Mouse (Mus musculus) forebrain, embryonic 10.5 days (tissue): ENCODE measurements around the gene Syngr2. TPM values are rescaled to one million over a fixed set of nuclear protein-coding genes. Genes with fewer than 3 reads are reported as not detected.
"Not testable (repeated sequence)": the region's sequence is repeated elsewhere in the genome, so short reads cannot be mapped to it uniquely, and the experiment has no call there.

Source experiments
- DNase-seq: peaks from one replicate; pipeline ENCODE4 v3.0.0-alpha.2; 2017; ENCODE audit warnings: low spot score; ENCODE audit errors: extremely low spot score
- H3K27ac ChIP-seq: fragments of 300-500 bp; sonication (generic); 2 replicates; pipeline ENCODE4 v1.5.1; 2016; ENCODE audit warnings: mild to moderate bottlenecking
- H3K27me3 ChIP-seq: fragments of 300-500 bp; sonication (generic); 2 replicates; pipeline ENCODE4 v1.6.1; 2016; ENCODE audit warnings: mild to moderate bottlenecking; ENCODE audit not compliant: poor library complexity, severe bottlenecking
- H3K36me3 ChIP-seq: fragments of 300-500 bp; sonication (generic); replicated peaks from 2 replicates; pipeline ENCODE4 v1.6.1; 2016; ENCODE audit warnings: mild to moderate bottlenecking, moderate library complexity
- H3K4me1 ChIP-seq: fragments of 300-500 bp; sonication (generic); 2 replicates; pipeline ENCODE4 v1.6.1; 2016
- H3K4me3 ChIP-seq: fragments of 300-500 bp; sonication (generic); 2 replicates; pipeline ENCODE4 v1.5.1; 2016; ENCODE audit warnings: mild to moderate bottlenecking, moderate library complexity
- H3K9me3 ChIP-seq: fragments of 300-500 bp; sonication (generic); 2 replicates; pipeline ENCODE4 v1.6.1; 2016; ENCODE audit warnings: mild to moderate bottlenecking, moderate library complexity
- WGBS: fragments of 180-500 bp; shearing (Covaris S2); methylation state at CpG from one replicate; pipeline ENCODE4 v1.1.7; 2016; 5-methylcytosine and 5-hydroxymethylcytosine counted together
- polyA plus RNA-seq: library from polyadenylated mRNA; unstranded; fragments of >200 nt; fragmentation: Nextera tagmentation; extraction: Ambion mirVana; gene quantifications from 2 replicates; pipeline ENCODE4 v1.2.1, GENCODE M21; 2016

Gene Syngr2
- polyA plus RNA-seq, 1 experiment from 2014 or later: 38.0 TPM

- Histone ChIP-seq H3K4me3 (peak overlapping the region; percentile 27; the same call in 1 of the 2 replicates), H3K4me1 (peaks cover 21% of the 10 kb centered on the region), H3K9me3 (no peaks in the 10 kb centered on the region), H3K27me3 (peaks cover 7% of the 10 kb centered on the region), H3K27ac (no peak overlapping the region), H3K36me3 (no peaks in the 10 kb centered on the region)
- WGBS: 72% methylated on average over 5 of the region's 5 CpGs
- DNase-seq: no peak
These were observed 10.3 kb upstream of the Syngr2 start for GRCm38 (mm10) chr11:117799174-117799573.

- Histone ChIP-seq H3K4me3 (no peak overlapping the region), H3K27ac (no peak overlapping the region), H3K9me3 (no peaks in the 10 kb centered on the region), H3K27me3 (peaks cover 6% of the 10 kb centered on the region; the same call in 1 of the 2 replicates), H3K4me1 (peaks cover 20% of the 10 kb centered on the region), H3K36me3 (no peaks in the 10 kb centered on the region)
- DNase-seq: no peak
- WGBS: 90% methylated on average over 7 of the region's 7 CpGs
These were observed 9.4 kb upstream of the Syngr2 start for GRCm38 (mm10) chr11:117800038-117800437.

GRCm38 (mm10) chr11:117801650-117802049, 7.8 kb upstream of the Syngr2 start:
- no peak overlapping the region for H3K4me3 ChIP-seq
- peaks cover 24% of the 10 kb centered on the region for H3K4me1 ChIP-seq
- WGBS: 82% methylated on average over 7 of the region's 7 CpGs
- H3K36me3 ChIP-seq: no peaks in the 10 kb centered on the region
- peaks cover 10% of the 10 kb centered on the region; the same call in 1 of the 2 replicates for H3K27me3 ChIP-seq
- no peaks in the 10 kb centered on the region for H3K9me3 ChIP-seq
- no peak overlapping the region for H3K27ac ChIP-seq
- DNase-seq: no peak

- H3K4me1 ChIP-seq: peaks cover 10% of the 10 kb centered on the region; the same call in 1 of the 2 replicates
- 98% methylated on average over 3 of the region's 3 CpGs for WGBS
- no peaks in the 10 kb centered on the region for H3K9me3 ChIP-seq
- no peak for DNase-seq
- 0 out of 2 replicates have a peak, but pooled peaks cover 4% of the 10 kb centered on the region for H3K27me3 ChIP-seq
- no peak overlapping the region for H3K27ac ChIP-seq
- H3K4me3 ChIP-seq: no peak overlapping the region
- no peaks in the 10 kb centered on the region for H3K36me3 ChIP-seq
These were observed 6.2 kb upstream of the Syngr2 start for GRCm38 (mm10) chr11:117803166-117803688.

GRCm38 (mm10) chr11:117806781-117807180, 2.7 kb upstream of the Syngr2 start:
- H3K9me3 ChIP-seq: no peaks in the 10 kb centered on the region
- peaks cover 5% of the 10 kb centered on the region for H3K36me3 ChIP-seq
- peaks cover 36% of the 10 kb centered on the region for H3K4me1 ChIP-seq
- 93% methylated on average over 6 of the region's 6 CpGs for WGBS
- no peak overlapping the region for H3K27ac ChIP-seq
- 0 out of 2 replicates have a peak, but pooled peaks cover 4% of the 10 kb centered on the region for H3K27me3 ChIP-seq
- DNase-seq: no peak
- no peak overlapping the region for H3K4me3 ChIP-seq

- H3K4me3 ChIP-seq: peak overlapping the region; percentile 92
- WGBS: under 1% methylated on average over 21 of the region's 21 CpGs
These were observed 1.1 kb downstream of the Syngr2 start for GRCm38 (mm10) chr11:117810401-117811046.

GRCm38 (mm10) chr11:117813867-117814266, 4.4 kb downstream of the Syngr2 start:
- H3K36me3 ChIP-seq: peaks cover 76% of the 10 kb centered on the region
- no peaks in the 10 kb centered on the region for H3K27me3 ChIP-seq
- no peak for DNase-seq
- no peaks in the 10 kb centered on the region for H3K9me3 ChIP-seq
- no peak overlapping the region for H3K27ac ChIP-seq
- 86% methylated on average over 5 of the region's 5 CpGs for WGBS
- H3K4me3 ChIP-seq: no peak overlapping the region
- peaks cover 32% of the 10 kb centered on the region for H3K4me1 ChIP-seq

More at GRCm38 (mm10) chr11:117810401-117811046, 1.1 kb downstream of the Syngr2 start:
- H3K4me1 ChIP-seq: peaks cover 32% of the 10 kb centered on the region
- DNase-seq: peak; percentile 82
- H3K27me3 ChIP-seq: 0 out of 2 replicates have a peak, but pooled peaks cover 4% of the 10 kb centered on the region
- H3K27ac ChIP-seq: peak overlapping the region; percentile 85
- peaks cover 42% of the 10 kb centered on the region for H3K36me3 ChIP-seq
- H3K9me3 ChIP-seq: no peaks in the 10 kb centered on the region

- Histone ChIP-seq H3K9me3 (no peaks in the 10 kb centered on the region), H3K4me1 (peaks cover 31% of the 10 kb centered on the region), H3K27ac (no peak overlapping the region), H3K4me3 (no peak overlapping the region), H3K36me3 (peaks cover 85% of the 10 kb centered on the region), H3K27me3 (no peaks in the 10 kb centered on the region)
- WGBS: 94% methylated on average over 6 of the region's 6 CpGs
- DNase-seq: no peak
These were observed 5.4 kb downstream of the Syngr2 start for GRCm38 (mm10) chr11:117814704-117815366.

- H3K9me3 ChIP-seq, H3K4me3 ChIP-seq, H3K27ac ChIP-seq, H3K27me3 ChIP-seq, DNase-seq: not testable (repeated sequence)
- WGBS: 92% methylated on average over 9 of the region's 9 CpGs
- Histone ChIP-seq H3K36me3 (peaks cover 95% of the 10 kb centered on the region), H3K4me1 (peaks cover 21% of the 10 kb centered on the region)
These were observed 6.4 kb downstream of the Syngr2 start for GRCm38 (mm10) chr11:117815850-117816249.

GRCm38 (mm10) chr11:117816389-117816996, 7.0 kb downstream of the Syngr2 start:
- 92% methylated on average over 13 of the region's 13 CpGs for whole genome bisulfite sequencing
- H3K9me3 ChIP-seq: no peaks in the 10 kb centered on the region
- H3K36me3 ChIP-seq: peaks cover 100% of the 10 kb centered on the region
- no peak for DNase-seq
- H3K4me3 ChIP-seq: no peak overlapping the region
- no peaks in the 10 kb centered on the region for H3K27me3 ChIP-seq
- no peak overlapping the region for H3K27ac ChIP-seq
- peaks cover 15% of the 10 kb centered on the region for H3K4me1 ChIP-seq

- Histone ChIP-seq H3K27ac (no peak overlapping the region), H3K27me3 (no peaks in the 10 kb centered on the region), H3K9me3 (no peaks in the 10 kb centered on the region), H3K4me3 (no peak overlapping the region), H3K36me3 (peaks cover 100% of the 10 kb centered on the region), H3K4me1 (peaks cover 31% of the 10 kb centered on the region)
- WGBS: 78% methylated on average over 8 of the region's 8 CpGs
- DNase-seq: no peak
These were observed 9.6 kb downstream of the Syngr2 start for GRCm38 (mm10) chr11:117819095-117819494.

GRCm38 (mm10) chr11:117820173-117820572, 10.7 kb downstream of the Syngr2 start:
- whole genome bisulfite sequencing: 93% methylated on average over 7 of the region's 7 CpGs
- peaks cover 42% of the 10 kb centered on the region for H3K4me1 ChIP-seq
- DNase-seq: no peak
- peaks cover 91% of the 10 kb centered on the region for H3K36me3 ChIP-seq
- no peaks in the 10 kb centered on the region for H3K9me3 ChIP-seq
- H3K4me3 ChIP-seq: no peak overlapping the region
- H3K27ac ChIP-seq: no peak overlapping the region
- no peaks in the 10 kb centered on the region for H3K27me3 ChIP-seq
